Mouse (Mus musculus) heart, embryonic 12.5 days (tissue): ENCODE results near the gene 4933411K16Rik. TPM values are rescaled to one million over a fixed set of nuclear protein-coding genes. Genes with fewer than 3 reads are reported as not detected.

Source experiments
- ATAC-seq: fragments of 200-750 bp; cut with Nextera tagmentation; 2 replicates; pipeline ENCODE4 v1.8.0; 2017; ENCODE audit warnings: moderate TSS enrichment, moderate library complexity; ENCODE audit not compliant: insufficient number of reproducible peaks, low FRiP score
- H3K27ac ChIP-seq: fragments of 300-500 bp; sonication (generic); 2 replicates; pipeline ENCODE4 v1.5.1; 2016; ENCODE audit warnings: mild to moderate bottlenecking, moderate library complexity; ENCODE audit not compliant: poor library complexity, severe bottlenecking
- H3K27me3 ChIP-seq: fragments of 300-500 bp; sonication (generic); replicated peaks from 2 replicates; pipeline ENCODE4 v1.6.1; 2016; ENCODE audit warnings: mild to moderate bottlenecking, moderate library complexity
- H3K36me3 ChIP-seq: fragments of 300-500 bp; sonication (generic); 2 replicates; pipeline ENCODE4 v1.6.1; 2016; ENCODE audit warnings: mild to moderate bottlenecking, moderate library complexity
- H3K4me1 ChIP-seq: fragments of 300-500 bp; sonication (generic); replicated peaks from 2 replicates; pipeline ENCODE4 v1.6.1; 2016; ENCODE audit warnings: mild to moderate bottlenecking
- H3K4me2 ChIP-seq: fragments of 300-500 bp; sonication (generic); 2 replicates; pipeline ENCODE4 v1.6.1; 2016; ENCODE audit warnings: mild to moderate bottlenecking, moderate library complexity
- H3K4me3 ChIP-seq: fragments of 300-500 bp; sonication (generic); 2 replicates; pipeline ENCODE4 v1.5.1; 2016; ENCODE audit warnings: mild to moderate bottlenecking
- H3K9ac ChIP-seq: fragments of 300-500 bp; sonication (generic); 2 replicates; pipeline ENCODE4 v1.6.1; 2016; ENCODE audit warnings: mild to moderate bottlenecking, moderate library complexity
- H3K9me3 ChIP-seq: fragments of 300-500 bp; sonication (generic); replicated peaks from 2 replicates; pipeline ENCODE4 v1.6.1; 2016; ENCODE audit warnings: mild to moderate bottlenecking, moderate library complexity
- WGBS: fragments of 180-500 bp; shearing (Covaris S2); methylation state at CpG from one replicate; pipeline ENCODE4 v1.1.7; 2016; 5-methylcytosine and 5-hydroxymethylcytosine counted together
- polyA plus RNA-seq: library from polyadenylated mRNA; unstranded; fragments of >200 nt; fragmentation: Nextera tagmentation; extraction: Ambion mirVana; gene quantifications from 2 replicates; pipeline ENCODE4 v1.2.1, GENCODE M21; 2016

4933411K16Rik gene
- polyA plus RNA-seq, 1 experiment from 2014 or later: not detected

GRCm38 (mm10) chr19:42056719-42057409 lies 4.8 kb downstream of the 4933411K16Rik start:
- Histone ChIP-seq H3K9me3 (no peaks in the 10 kb centered on the region), H3K36me3 (no peaks in the 10 kb centered on the region), H3K27ac (no peak overlapping the region), H3K9ac (no peak overlapping the region), H3K4me2 (no peak overlapping the region), H3K4me3 (no peak overlapping the region), H3K27me3 (no peaks in the 10 kb centered on the region), H3K4me1 (no peaks in the 10 kb centered on the region; the same call in 1 of the 2 replicates)
- WGBS: 66% methylated on average over 6 of the region's 6 CpGs
- ATAC-seq: no peak

GRCm38 (mm10) chr19:42058426-42058825 lies 6.4 kb downstream of the 4933411K16Rik start:
- Histone ChIP-seq H3K4me2 (no peak overlapping the region), H3K9ac (no peak overlapping the region), H3K9me3 (no peaks in the 10 kb centered on the region), H3K36me3 (no peaks in the 10 kb centered on the region), H3K27me3 (no peaks in the 10 kb centered on the region), H3K4me3 (no peak overlapping the region), H3K4me1 (no peaks in the 10 kb centered on the region; the same call in 1 of the 2 replicates), H3K27ac (no peak overlapping the region)
- WGBS: 68% methylated on average over 7 of the region's 7 CpGs
- ATAC-seq: no peak

GRCm38 (mm10) chr19:42061443-42061842 lies 9.4 kb downstream of the 4933411K16Rik start:
- Histone ChIP-seq H3K27ac (no peak overlapping the region), H3K36me3 (no peaks in the 10 kb centered on the region), H3K4me2 (no peak overlapping the region), H3K4me3 (no peak overlapping the region), H3K9ac (no peak overlapping the region), H3K27me3 (no peaks in the 10 kb centered on the region), H3K9me3 (no peaks in the 10 kb centered on the region), H3K4me1 (no peaks in the 10 kb centered on the region)
- no peak for ATAC-seq
- 90% methylated on average over 7 of the region's 7 CpGs for WGBS

DNA sequence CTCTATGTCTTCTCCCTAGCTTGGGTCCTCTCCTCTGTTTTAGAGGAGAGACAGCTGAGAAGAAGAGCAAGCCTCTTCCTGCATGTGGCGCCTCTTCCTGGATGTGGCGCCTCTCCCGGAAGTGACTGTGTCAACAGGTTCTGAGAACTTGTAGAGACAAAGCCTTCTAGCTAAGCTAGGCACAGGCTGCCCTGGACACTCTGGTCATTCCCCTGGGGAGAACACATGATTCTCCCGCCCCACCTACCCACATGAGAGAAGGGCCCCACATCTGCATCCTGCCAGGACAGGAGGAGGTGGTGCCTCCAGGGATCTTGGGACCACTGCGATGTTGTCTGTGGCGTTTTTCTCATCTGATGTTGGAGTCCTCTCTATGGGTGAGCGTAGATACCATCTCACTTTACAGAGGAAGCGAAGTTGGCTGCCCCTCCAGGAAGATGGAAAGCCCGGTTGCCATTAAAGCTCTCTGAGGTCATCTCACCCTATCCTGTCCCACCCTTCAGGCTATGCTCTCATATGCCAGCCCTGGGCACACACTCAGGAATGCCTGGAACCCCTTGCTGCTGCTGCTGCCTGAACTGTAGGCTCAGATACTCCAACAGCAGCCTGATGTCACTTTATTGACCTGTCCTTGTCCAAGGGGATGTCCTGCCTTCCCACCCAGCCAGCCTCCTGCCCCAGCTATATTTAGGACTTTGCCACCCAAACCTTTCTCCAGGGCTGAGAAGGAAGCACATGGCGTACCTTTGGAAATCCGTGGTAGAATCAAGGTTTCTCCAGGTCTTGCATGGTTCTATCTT lies 16.6 kb downstream of the 4933411K16Rik start:
- Histone ChIP-seq H3K27me3 (no peaks in the 10 kb centered on the region), H3K36me3 (no peaks in the 10 kb centered on the region), H3K27ac (no peak overlapping the region), H3K4me1 (0 out of 2 replicates have a peak, but pooled peaks cover 6% of the 10 kb centered on the region), H3K4me3 (no peak overlapping the region), H3K9ac (no peak overlapping the region), H3K9me3 (no peaks in the 10 kb centered on the region), H3K4me2 (peak overlapping the region; percentile 20; the same call in 1 of the 2 replicates)
- no peak for ATAC-seq
- 68% methylated on average over 11 of the region's 11 CpGs for WGBS

- no peak overlapping the region for H3K9ac ChIP-seq
- no peak overlapping the region for H3K27ac ChIP-seq
- no peaks in the 10 kb centered on the region for H3K27me3 ChIP-seq
- no peak for ATAC-seq
- 0 out of 2 replicates have a peak, but pooled peaks cover 6% of the 10 kb centered on the region for H3K4me1 ChIP-seq
- H3K4me3 ChIP-seq: no peak overlapping the region
- H3K9me3 ChIP-seq: no peaks in the 10 kb centered on the region
- WGBS: 50% methylated on average over 6 of the region's 6 CpGs
- H3K36me3 ChIP-seq: no peaks in the 10 kb centered on the region
- H3K4me2 ChIP-seq: no peak overlapping the region
Measured at GRCm38 (mm10) chr19:42069241-42069525, 17.1 kb downstream of the 4933411K16Rik start.

- Histone ChIP-seq H3K4me2 (no peak overlapping the region), H3K36me3 (peaks cover 15% of the 10 kb centered on the region), H3K9me3 (no peaks in the 10 kb centered on the region), H3K9ac (no peak overlapping the region), H3K4me3 (no peak overlapping the region), H3K4me1 (0 out of 2 replicates have a peak, but pooled peaks cover 6% of the 10 kb centered on the region), H3K27ac (no peak overlapping the region), H3K27me3 (no peaks in the 10 kb centered on the region)
- 71% methylated on average over 7 of the region's 7 CpGs for WGBS
- no peak for ATAC-seq
Measured at GRCm38 (mm10) chr19:42071221-42071620, 19.2 kb downstream of the 4933411K16Rik start.

- H3K9ac ChIP-seq: no peak overlapping the region
- H3K4me1 ChIP-seq: 0 out of 2 replicates have a peak, but pooled peaks cover 6% of the 10 kb centered on the region
- no peak overlapping the region for H3K4me3 ChIP-seq
- ATAC-seq: no peak
- H3K27ac ChIP-seq: no peak overlapping the region
- H3K36me3 ChIP-seq: peaks cover 15% of the 10 kb centered on the region
- WGBS: 70% methylated on average over 15 of the region's 15 CpGs
- H3K4me2 ChIP-seq: no peak overlapping the region
- no peaks in the 10 kb centered on the region for H3K27me3 ChIP-seq
- no peaks in the 10 kb centered on the region for H3K9me3 ChIP-seq
Measured at GRCm38 (mm10) chr19:42071886-42072608, 20.0 kb downstream of the 4933411K16Rik start.

GRCm38 (mm10) chr19:42072802-42073201 lies 20.8 kb downstream of the 4933411K16Rik start:
- H3K36me3 ChIP-seq: peaks cover 15% of the 10 kb centered on the region
- H3K9me3 ChIP-seq: no peaks in the 10 kb centered on the region
- H3K4me3 ChIP-seq: no peak overlapping the region
- WGBS: 71% methylated on average over 7 of the region's 7 CpGs
- ATAC-seq: no peak
- H3K27ac ChIP-seq: no peak overlapping the region
- no peaks in the 10 kb centered on the region for H3K27me3 ChIP-seq
- no peak overlapping the region for H3K9ac ChIP-seq
- 0 out of 2 replicates have a peak, but pooled peaks cover 6% of the 10 kb centered on the region for H3K4me1 ChIP-seq
- H3K4me2 ChIP-seq: no peak overlapping the region

DNA sequence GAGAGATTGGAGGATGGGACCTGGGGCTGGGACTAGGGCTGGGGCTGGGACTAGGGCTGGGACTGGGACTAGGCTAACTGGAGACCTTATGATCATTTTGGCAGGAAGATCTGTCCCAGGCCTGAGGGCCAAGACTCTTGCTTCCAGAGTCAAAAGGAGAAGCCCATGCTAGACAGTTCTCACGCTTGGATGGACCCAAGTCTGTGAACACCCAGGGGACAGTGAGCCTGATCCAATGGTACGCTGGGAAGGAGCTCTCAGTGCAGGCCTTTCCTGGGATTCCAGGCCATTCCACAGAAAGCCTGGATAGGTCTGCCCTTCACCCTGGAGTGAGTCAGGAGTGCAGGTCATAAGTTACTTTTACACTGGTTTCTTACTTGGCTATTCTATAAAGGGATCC lies 23.0 kb downstream of the 4933411K16Rik start:
- no peaks in the 10 kb centered on the region for H3K9me3 ChIP-seq
- WGBS: 83% methylated on average over 2 of the region's 2 CpGs

GRCm38 (mm10) chr19:42075992-42076391 lies 23.9 kb downstream of the 4933411K16Rik start:
- Histone ChIP-seq H3K4me2 (no peak overlapping the region), H3K4me3 (no peak overlapping the region), H3K4me1 (no peaks in the 10 kb centered on the region), H3K36me3 (peaks cover 15% of the 10 kb centered on the region), H3K9ac (no peak overlapping the region), H3K9me3 (no peaks in the 10 kb centered on the region), H3K27me3 (no peaks in the 10 kb centered on the region), H3K27ac (no peak overlapping the region)
- ATAC-seq: no peak
- 85% methylated on average over 16 of the region's 16 CpGs for WGBS

More for the DNA sequence above, 23.0 kb downstream of the 4933411K16Rik start:
- H3K9ac ChIP-seq: no peak overlapping the region
- H3K4me3 ChIP-seq: no peak overlapping the region
- no peaks in the 10 kb centered on the region for H3K4me1 ChIP-seq
- no peaks in the 10 kb centered on the region for H3K27me3 ChIP-seq
- H3K36me3 ChIP-seq: peaks cover 15% of the 10 kb centered on the region
- no peak overlapping the region for H3K4me2 ChIP-seq
- no peak for ATAC-seq
- H3K27ac ChIP-seq: no peak overlapping the region

GRCm38 (mm10) chr19:42078566-42078965 lies 26.5 kb downstream of the 4933411K16Rik start:
- no peak for ATAC-seq
- no peaks in the 10 kb centered on the region for H3K4me1 ChIP-seq
- no peak overlapping the region for H3K27ac ChIP-seq
- H3K27me3 ChIP-seq: no peaks in the 10 kb centered on the region
- H3K4me2 ChIP-seq: no peak overlapping the region
- peaks cover 15% of the 10 kb centered on the region for H3K36me3 ChIP-seq
- no peaks in the 10 kb centered on the region for H3K9me3 ChIP-seq
- 86% methylated on average over 8 of the region's 8 CpGs for WGBS
- H3K4me3 ChIP-seq: no peak overlapping the region
- no peak overlapping the region for H3K9ac ChIP-seq
